Mouse (Mus musculus): ENCODE results near the gene Sdha. TPM values are rescaled to one million over a fixed set of nuclear protein-coding genes. Genes with fewer than 3 reads are reported as not detected.

Gene Sdha
- polyA plus RNA-seq, 1 experiment from 2014 or later: 255 TPM

- H3K9ac ChIP-seq (ENCODE audit: low read length): peak overlapping the region; percentile 86
These were observed 33.7 kb downstream of the Sdha start for GRCm38 (mm10) chr13:74316386-74316785.

GRCm38 (mm10) chr13:74314616-74315015, 35.5 kb downstream of the Sdha start:
- Histone ChIP-seq H3K4me3 (ENCODE audit: low read depth, low read length) (no peak overlapping the region), H3K9ac (ENCODE audit: low read length) (no peak overlapping the region), H3K27ac (ENCODE audit: low read depth, low read length) (no peak overlapping the region), H3K4me2 (ENCODE audit: low read depth) (no peak overlapping the region), H3K4me1 (ENCODE audit: control insufficient read depth, insufficient read depth, low read length) (peaks cover 6% of the 10 kb centered on the region; the same call in 1 of the 2 replicates), H3K9me3 (ENCODE audit: control insufficient read depth, low read length) (no peaks in the 10 kb centered on the region), H3K36me3 (ENCODE audit: control insufficient read depth, insufficient read depth, low read length) (no peaks in the 10 kb centered on the region), H3K27me3 (ENCODE audit: control insufficient read depth, insufficient read depth, low read length) (no peaks in the 10 kb centered on the region)
- ATAC-seq (ENCODE audit: insufficient read depth, low FRiP score, low TSS enrichment) (no peak), DNase-seq (ENCODE audit: low spot score) (no peak)
- WGBS: 94% methylated on average over 3 of the region's 3 CpGs

More at GRCm38 (mm10) chr13:74316386-74316785, 33.7 kb downstream of the Sdha start:
- H3K4me2 ChIP-seq (ENCODE audit: low read depth): peak overlapping the region; percentile 72
- H3K27ac ChIP-seq (ENCODE audit: low read depth, low read length): no peak overlapping the region
- ATAC-seq (ENCODE audit: insufficient read depth, low FRiP score, low TSS enrichment): no peak
- peaks cover 6% of the 10 kb centered on the region; the same call in 1 of the 2 replicates for H3K4me1 ChIP-seq (ENCODE audit: control insufficient read depth, insufficient read depth, low read length)
- WGBS: 29% methylated on average over 4 of the region's 4 CpGs
- DNase-seq (ENCODE audit: low spot score): no peak
- H3K36me3 ChIP-seq (ENCODE audit: control insufficient read depth, insufficient read depth, low read length): peaks cover 2% of the 10 kb centered on the region; the same call in 1 of the 2 replicates
- peak overlapping the region; percentile 84 for H3K4me3 ChIP-seq (ENCODE audit: low read depth, low read length)
- H3K27me3 ChIP-seq (ENCODE audit: control insufficient read depth, insufficient read depth, low read length): no peaks in the 10 kb centered on the region
- no peaks in the 10 kb centered on the region for H3K9me3 ChIP-seq (ENCODE audit: control insufficient read depth, low read length)

GRCm38 (mm10) chr13:74305780-74306179, 44.3 kb downstream of the Sdha start:
- no peak overlapping the region for H3K4me3 ChIP-seq (ENCODE audit: low read depth, low read length)
- DNase-seq (ENCODE audit: low spot score) (no peak), ATAC-seq (ENCODE audit: insufficient read depth, low FRiP score, low TSS enrichment) (no peak)
- no peak overlapping the region for H3K4me2 ChIP-seq (ENCODE audit: low read depth)
- H3K27me3 ChIP-seq (ENCODE audit: control insufficient read depth, insufficient read depth, low read length): no peaks in the 10 kb centered on the region
- H3K27ac ChIP-seq (ENCODE audit: low read depth, low read length): no peak overlapping the region
- no peaks in the 10 kb centered on the region; the same call in 1 of the 2 replicates for H3K36me3 ChIP-seq (ENCODE audit: control insufficient read depth, insufficient read depth, low read length)
- WGBS: 94% methylated on average over 1 of the region's 1 CpGs
- no peaks in the 10 kb centered on the region for H3K9me3 ChIP-seq (ENCODE audit: control insufficient read depth, low read length)
- H3K9ac ChIP-seq (ENCODE audit: low read length): no peak overlapping the region
- no peaks in the 10 kb centered on the region for H3K4me1 ChIP-seq (ENCODE audit: control insufficient read depth, insufficient read depth, low read length)

GRCm38 (mm10) chr13:74305380-74305779, 44.7 kb downstream of the Sdha start:
- Histone ChIP-seq H3K4me2 (ENCODE audit: low read depth) (no peak overlapping the region), H3K9ac (ENCODE audit: low read length) (no peak overlapping the region), H3K36me3 (ENCODE audit: control insufficient read depth, insufficient read depth, low read length) (no peaks in the 10 kb centered on the region; the same call in 1 of the 2 replicates), H3K27me3 (ENCODE audit: control insufficient read depth, insufficient read depth, low read length) (no peaks in the 10 kb centered on the region), H3K4me1 (ENCODE audit: control insufficient read depth, insufficient read depth, low read length) (no peaks in the 10 kb centered on the region), H3K27ac (ENCODE audit: low read depth, low read length) (no peak overlapping the region), H3K9me3 (ENCODE audit: control insufficient read depth, low read length) (no peaks in the 10 kb centered on the region), H3K4me3 (ENCODE audit: low read depth, low read length) (no peak overlapping the region)
- ATAC-seq (ENCODE audit: insufficient read depth, low FRiP score, low TSS enrichment) (no peak), DNase-seq (ENCODE audit: low spot score) (no peak)
- 88% methylated on average over 6 of the region's 6 CpGs for WGBS

- 85% methylated on average over 10 of the region's 10 CpGs for WGBS
- no peak for DNase-seq (ENCODE audit: low spot score)
- H3K4me3 ChIP-seq (ENCODE audit: low read depth, low read length): no peak overlapping the region
- no peak overlapping the region for H3K4me2 ChIP-seq (ENCODE audit: low read depth)
- ATAC-seq (ENCODE audit: insufficient read depth, low FRiP score, low TSS enrichment): peak; percentile 13; the same call in 1 of the 2 replicates
- no peaks in the 10 kb centered on the region for H3K27me3 ChIP-seq (ENCODE audit: control insufficient read depth, insufficient read depth, low read length)
- H3K4me1 ChIP-seq (ENCODE audit: control insufficient read depth, insufficient read depth, low read length): no peaks in the 10 kb centered on the region
- H3K9ac ChIP-seq (ENCODE audit: low read length): no peak overlapping the region
- no peaks in the 10 kb centered on the region for H3K9me3 ChIP-seq (ENCODE audit: control insufficient read depth, low read length)
- no peaks in the 10 kb centered on the region; the same call in 1 of the 2 replicates for H3K36me3 ChIP-seq (ENCODE audit: control insufficient read depth, insufficient read depth, low read length)
- H3K27ac ChIP-seq (ENCODE audit: low read depth, low read length): no peak overlapping the region
These were observed 47.7 kb downstream of the Sdha start for GRCm38 (mm10) chr13:74302050-74303037.

GRCm38 (mm10) chr13:74301607-74301984, 48.5 kb downstream of the Sdha start:
- 81% methylated on average over 6 of the region's 6 CpGs for WGBS
- Histone ChIP-seq H3K4me1 (ENCODE audit: control insufficient read depth, insufficient read depth, low read length) (no peaks in the 10 kb centered on the region), H3K27me3 (ENCODE audit: control insufficient read depth, insufficient read depth, low read length) (no peaks in the 10 kb centered on the region), H3K36me3 (ENCODE audit: control insufficient read depth, insufficient read depth, low read length) (no peaks in the 10 kb centered on the region; the same call in 1 of the 2 replicates), H3K4me3 (ENCODE audit: low read depth, low read length) (no peak overlapping the region), H3K4me2 (ENCODE audit: low read depth) (no peak overlapping the region), H3K27ac (ENCODE audit: low read depth, low read length) (no peak overlapping the region), H3K9ac (ENCODE audit: low read length) (no peak overlapping the region), H3K9me3 (ENCODE audit: control insufficient read depth, low read length) (no peaks in the 10 kb centered on the region)
- no peak for DNase-seq (ENCODE audit: low spot score)
- peak; percentile 45; the same call in 1 of the 2 replicates for ATAC-seq (ENCODE audit: insufficient read depth, low FRiP score, low TSS enrichment)

GRCm38 (mm10) chr13:74300925-74301606, 49.0 kb downstream of the Sdha start:
- ATAC-seq (ENCODE audit: insufficient read depth, low FRiP score, low TSS enrichment) (peak; percentile 73), DNase-seq (ENCODE audit: low spot score) (peak; percentile 77)
- no peak overlapping the region for H3K4me3 ChIP-seq (ENCODE audit: low read depth, low read length)
- H3K36me3 ChIP-seq (ENCODE audit: control insufficient read depth, insufficient read depth, low read length): no peaks in the 10 kb centered on the region; the same call in 1 of the 2 replicates
- no peaks in the 10 kb centered on the region for H3K27me3 ChIP-seq (ENCODE audit: control insufficient read depth, insufficient read depth, low read length)
- H3K4me2 ChIP-seq (ENCODE audit: low read depth): no peak overlapping the region
- H3K27ac ChIP-seq (ENCODE audit: low read depth, low read length): no peak overlapping the region
- H3K4me1 ChIP-seq (ENCODE audit: control insufficient read depth, insufficient read depth, low read length): no peaks in the 10 kb centered on the region
- no peaks in the 10 kb centered on the region for H3K9me3 ChIP-seq (ENCODE audit: control insufficient read depth, low read length)
- 50% methylated on average over 4 of the region's 4 CpGs for WGBS
- no peak overlapping the region for H3K9ac ChIP-seq (ENCODE audit: low read length)

GRCm38 (mm10) chr13:74296376-74296775, 53.7 kb downstream of the Sdha start:
- ATAC-seq (ENCODE audit: insufficient read depth, low FRiP score, low TSS enrichment): no peak
- Histone ChIP-seq H3K27ac (ENCODE audit: low read depth, low read length) (no peak overlapping the region), H3K27me3 (ENCODE audit: control insufficient read depth, insufficient read depth, low read length) (0 out of 2 replicates have a peak, but pooled peaks cover 2% of the 10 kb centered on the region), H3K4me1 (ENCODE audit: control insufficient read depth, insufficient read depth, low read length) (0 out of 2 replicates have a peak, but pooled peaks cover 2% of the 10 kb centered on the region), H3K4me2 (ENCODE audit: low read depth) (no peak overlapping the region), H3K9me3 (ENCODE audit: control insufficient read depth, low read length) (no peaks in the 10 kb centered on the region), H3K4me3 (ENCODE audit: low read depth, low read length) (no peak overlapping the region), H3K9ac (ENCODE audit: low read length) (no peak overlapping the region), H3K36me3 (ENCODE audit: control insufficient read depth, insufficient read depth, low read length) (no peaks in the 10 kb centered on the region)
- WGBS: 81% methylated on average over 7 of the region's 7 CpGs
- DNase-seq (ENCODE audit: low spot score): no peak
